Mouse (Mus musculus): Measurements from ENCODE around the gene Olfr1053. TPM values are rescaled to one million over a fixed set of nuclear protein-coding genes. Genes with fewer than 3 reads are reported as not detected.
"Not testable (repeated sequence)": the region's sequence is repeated elsewhere in the genome, so short reads cannot be mapped to it uniquely, and the experiment has no call there.

The Olfr1053 gene
- not detected for total RNA-seq (2021)
- long read RNA-seq, experiment 1: 0 reads
- long read RNA-seq, experiment 2: 0 reads

GRCm38 (mm10) chr2:86315184-86315583, at the start of gene Olfr1053:
Gene Olfr1053 (minus strand): TSS chr2:86315284.
- DNase-seq: no peak

GRCm38 (mm10) chr2:86362369-86362768, 47.3 kb upstream of the Olfr1053 start, which contains the start of gene Olfr1056:
Gene Olfr1056 (minus strand): TSS chr2:86362469.
- DNase-seq: no peak

- not testable (repeated sequence) for DNase-seq
Observed at GRCm38 (mm10) chr2:86351751-86352150, 36.7 kb upstream of the Olfr1053 start.

- no peak for DNase-seq
Observed at GRCm38 (mm10) chr2:86350184-86350583, 35.1 kb upstream of the Olfr1053 start, which contains the start of gene Olfr1055. Gene Olfr1055 (minus strand): TSS chr2:86350284.

GRCm38 (mm10) chr2:86335333-86335732, 20.2 kb upstream of the Olfr1053 start, which contains the start of gene Olfr1054:
Gene Olfr1054 (minus strand): TSS chr2:86335433.
- no peak for DNase-seq

- DNase-seq: no peak
Observed at GRCm38 (mm10) chr2:86292155-86292554, 22.9 kb downstream of the Olfr1053 start, which contains the start of gene Olfr1052. Gene Olfr1052 (plus strand): TSS chr2:86292455.

GRCm38 (mm10) chr2:86278988-86279387, 36.1 kb downstream of the Olfr1053 start, which contains the start of gene Olfr1051:
Gene Olfr1051 (minus strand): TSS chr2:86279088.
- not testable (repeated sequence) for DNase-seq

Other genes starting within 250 kb of the Olfr1053 start
- not detected for gene Olfr1036, start 241.3 kb downstream of the Olfr1053 start, total RNA-seq (2021)
- not detected for gene Olfr1037, start 227.9 kb downstream of the Olfr1053 start, total RNA-seq (2021)
- gene Olfr1039, start 179.4 kb downstream of the Olfr1053 start, total RNA-seq (2021): not detected
- not detected for gene Olfr1040, start 168.6 kb downstream of the Olfr1053 start, total RNA-seq (2021)
- gene Olfr1042, start 153.4 kb downstream of the Olfr1053 start, total RNA-seq (2021): not detected
- gene Olfr1043, start 147.8 kb downstream of the Olfr1053 start, total RNA-seq (2021): not detected
- not detected for gene Olfr1044, start 137.5 kb downstream of the Olfr1053 start, total RNA-seq (2021)
- not detected for gene Olfr52, start 129.6 kb downstream of the Olfr1053 start, total RNA-seq (2021)
- gene Olfr1045, start 112.3 kb downstream of the Olfr1053 start, total RNA-seq (2021): not detected
- gene Olfr1046, start 96.0 kb downstream of the Olfr1053 start, total RNA-seq (2021): not detected
- gene Olfr1047, start 83.9 kb downstream of the Olfr1053 start, total RNA-seq (2021): not detected
- gene Olfr1048, start 75.0 kb downstream of the Olfr1053 start, total RNA-seq (2021): not detected
- not detected for gene Olfr1049, start 57.0 kb downstream of the Olfr1053 start, total RNA-seq (2021)
- gene Olfr1051, start 36.2 kb downstream of the Olfr1053 start, total RNA-seq (2021): not detected
- gene Olfr1052, start 22.8 kb downstream of the Olfr1053 start, total RNA-seq (2021): not detected
- gene Olfr1054, start 20.1 kb upstream of the Olfr1053 start, total RNA-seq (2021): not detected
- not detected for gene Olfr1055, start 35.0 kb upstream of the Olfr1053 start, total RNA-seq (2021)
- gene Olfr1056, start 47.2 kb upstream of the Olfr1053 start, total RNA-seq (2021): not detected
- not detected for gene Olfr1057, start 63.1 kb upstream of the Olfr1053 start, total RNA-seq (2021)
- gene Olfr1058, start 73.3 kb upstream of the Olfr1053 start, total RNA-seq (2021): not detected
- gene Olfr1061, start 98.8 kb upstream of the Olfr1053 start, total RNA-seq (2021): not detected
- not detected for gene Olfr1062, start 111.5 kb upstream of the Olfr1053 start, total RNA-seq (2021)
- not detected for gene Olfr1065, start 135.3 kb upstream of the Olfr1053 start, total RNA-seq (2021)
- gene Olfr1066, start 141.0 kb upstream of the Olfr1053 start, total RNA-seq (2021): not detected
- not detected for gene Olfr228, start 172.1 kb upstream of the Olfr1053 start, total RNA-seq (2021)
- not detected for gene Olfr1076, start 193.2 kb upstream of the Olfr1053 start, total RNA-seq (2021)
- not detected for gene Olfr1079, start 227.2 kb upstream of the Olfr1053 start, total RNA-seq (2021)
- gene Olfr1080, start 243.0 kb upstream of the Olfr1053 start, total RNA-seq (2021): not detected

Data from adrenal gland, postnatal 36 days (tissue).